Mouse (Mus musculus): ENCODE results near the gene Gnai2.

Gnai2 gene

DNA sequence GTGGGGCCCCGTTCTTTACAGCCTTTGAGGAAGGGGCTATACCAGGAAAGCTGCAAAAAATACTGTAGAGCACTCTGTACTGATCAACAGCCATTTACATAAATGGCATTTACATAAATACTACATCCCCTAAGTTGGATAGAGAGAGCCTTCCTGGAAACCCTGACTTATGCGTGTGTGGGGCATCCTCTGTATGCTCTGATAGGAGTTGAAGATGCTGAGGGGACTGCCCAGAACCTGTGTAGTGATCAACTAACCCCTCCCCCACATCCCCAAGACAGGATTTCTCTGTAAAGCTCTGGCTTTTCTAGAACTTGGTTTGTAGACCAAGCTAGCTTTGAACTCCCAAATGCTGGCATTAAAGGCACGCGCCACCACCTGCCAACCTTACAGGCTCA, 25.7 kb downstream of the Gnai2 start:
- no peak for DNase-seq (ENCODE audit: low spot score)

DNA sequence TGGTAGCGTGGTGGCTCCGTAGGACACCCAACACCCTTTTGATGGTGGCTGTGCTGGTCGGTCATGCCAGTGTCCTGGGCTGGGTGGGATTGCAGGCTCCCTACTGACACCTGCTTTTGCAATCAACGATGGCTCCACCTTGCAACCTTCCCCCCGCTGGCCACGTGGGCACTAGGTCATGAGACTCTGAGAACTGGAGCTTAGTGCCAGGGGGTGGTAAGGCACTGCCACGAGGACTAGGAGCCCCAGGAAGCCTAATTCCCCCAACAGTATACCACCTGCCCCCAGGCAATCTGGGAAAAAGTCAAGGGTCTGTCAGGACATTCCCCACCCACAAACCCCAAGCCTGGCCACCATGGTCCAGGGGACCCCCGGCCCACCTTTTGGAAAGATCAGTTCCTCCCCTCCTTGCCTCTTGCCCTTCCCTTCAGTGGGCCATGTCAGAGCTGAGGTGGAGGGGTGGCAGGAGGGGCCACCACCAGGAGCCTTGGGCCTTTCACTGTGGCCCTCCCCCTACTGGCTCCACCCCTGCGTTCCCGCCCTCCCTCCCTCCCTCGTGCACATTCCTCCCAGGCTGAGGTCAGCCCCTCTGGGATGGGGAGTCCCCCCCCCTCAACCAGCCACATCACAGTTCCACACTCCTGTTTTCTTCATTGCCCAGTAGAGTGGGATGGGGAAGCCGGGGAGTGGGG, 26.3 kb downstream of the Gnai2 start, which contains the start of gene Sema3b:
Gene Sema3b (minus strand): TSS at position 489 of the 692 bp plus-strand sequence.
- no peak for DNase-seq (ENCODE audit: low spot score)

DNA sequence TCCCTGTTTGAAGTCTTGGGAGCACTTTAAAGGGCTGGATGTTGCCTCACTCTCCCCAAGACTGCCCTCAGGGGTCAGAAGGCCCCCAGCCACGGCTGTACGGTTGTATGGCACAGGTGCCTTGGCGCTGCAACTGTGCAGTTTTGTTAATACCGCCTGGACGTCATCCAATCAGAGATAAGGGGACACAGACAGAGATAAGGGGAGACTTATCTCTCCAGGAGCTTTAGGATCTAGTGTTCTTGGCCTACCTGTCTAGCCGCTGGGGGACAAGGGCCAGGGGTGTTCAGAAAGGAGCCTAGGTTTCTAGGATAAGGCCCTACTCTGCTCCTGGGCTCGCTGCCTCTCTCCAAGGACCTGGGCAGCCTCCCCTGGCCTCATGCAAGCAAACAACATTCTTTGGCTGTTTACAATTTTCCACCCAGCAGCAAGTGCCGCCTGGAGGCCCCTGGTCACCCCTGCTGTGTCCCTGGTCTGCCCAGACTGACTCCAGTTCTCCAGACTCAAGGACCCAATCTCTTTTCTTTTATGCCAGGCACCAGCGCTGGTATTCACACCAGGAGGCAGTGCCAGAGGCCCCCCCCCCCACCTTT, 27.4 kb downstream of the Gnai2 start:
- no peak for DNase-seq (ENCODE audit: low spot score)

DNA sequence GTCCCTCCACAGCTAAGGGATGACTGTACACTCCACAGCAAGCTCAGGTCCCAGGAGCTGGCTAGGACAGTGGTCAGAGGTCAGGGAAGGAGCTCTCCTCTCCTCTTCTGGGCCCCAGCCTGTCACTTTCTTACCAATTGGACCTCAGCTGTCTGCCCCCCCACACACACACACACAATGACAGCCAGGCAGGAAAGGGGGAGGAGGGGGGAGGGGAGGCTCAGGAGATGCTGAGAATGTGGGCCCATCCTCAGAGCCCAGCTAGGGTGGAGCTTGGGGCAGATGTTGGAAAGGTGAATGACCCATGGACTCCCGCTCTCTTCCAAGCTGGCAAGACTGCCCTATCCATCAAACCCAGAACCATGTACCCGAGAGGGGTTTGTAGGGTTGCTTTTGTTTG, 28.1 kb downstream of the Gnai2 start:
- DNase-seq (ENCODE audit: low spot score), result no peak

DNA sequence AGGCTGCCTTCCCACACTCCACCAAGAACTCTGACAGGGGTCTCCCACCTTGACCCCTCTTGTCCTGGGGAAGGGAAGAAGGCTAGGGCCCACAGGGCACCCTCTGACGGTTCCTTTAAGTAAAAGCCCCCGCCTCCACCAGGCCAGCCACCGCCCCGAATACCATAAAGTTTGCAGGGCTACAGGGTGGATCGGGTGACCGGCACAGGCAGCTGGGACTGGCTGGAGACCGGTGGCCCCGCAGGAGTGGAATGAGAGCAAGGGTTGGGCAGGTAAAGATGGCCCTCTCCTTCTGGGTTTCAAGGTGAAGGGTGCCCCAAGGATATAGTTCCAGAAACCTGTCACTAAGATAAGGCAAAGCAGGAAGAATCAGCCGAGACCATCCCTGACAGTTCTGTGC, 28.6 kb downstream of the Gnai2 start:
- no peak for DNase-seq (ENCODE audit: low spot score)

DNA sequence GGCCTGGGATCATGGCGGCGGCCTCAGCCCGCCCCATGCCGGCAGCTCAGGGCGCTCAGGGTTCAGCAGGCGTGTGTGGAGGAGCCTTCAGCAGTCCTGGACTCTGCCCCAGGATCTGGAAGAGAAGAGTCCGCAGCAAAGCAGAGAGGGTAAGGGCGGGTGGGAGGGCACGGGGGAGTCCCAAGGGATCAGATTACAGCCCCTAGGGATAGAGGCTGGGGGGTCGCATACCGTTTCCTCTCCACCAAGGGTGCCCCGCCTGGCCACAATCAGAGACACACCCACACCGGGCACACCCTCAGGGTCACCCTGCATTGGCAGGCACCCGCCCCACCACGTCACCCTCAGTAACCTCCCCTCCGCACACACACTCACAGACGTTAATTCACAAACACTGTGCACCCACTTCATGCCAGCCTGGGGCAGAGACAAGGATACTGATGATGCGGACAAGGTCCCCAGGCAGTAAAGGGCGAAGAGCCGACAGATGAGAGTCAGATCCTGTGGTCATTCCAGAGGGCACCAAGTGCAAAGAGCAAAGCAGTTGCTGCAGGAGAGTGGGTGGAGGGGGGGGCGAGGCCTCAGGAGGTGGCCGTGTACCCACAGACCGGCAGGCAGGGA, 30.0 kb downstream of the Gnai2 start:
- DNase-seq (ENCODE audit: low spot score), result no peak

DNA sequence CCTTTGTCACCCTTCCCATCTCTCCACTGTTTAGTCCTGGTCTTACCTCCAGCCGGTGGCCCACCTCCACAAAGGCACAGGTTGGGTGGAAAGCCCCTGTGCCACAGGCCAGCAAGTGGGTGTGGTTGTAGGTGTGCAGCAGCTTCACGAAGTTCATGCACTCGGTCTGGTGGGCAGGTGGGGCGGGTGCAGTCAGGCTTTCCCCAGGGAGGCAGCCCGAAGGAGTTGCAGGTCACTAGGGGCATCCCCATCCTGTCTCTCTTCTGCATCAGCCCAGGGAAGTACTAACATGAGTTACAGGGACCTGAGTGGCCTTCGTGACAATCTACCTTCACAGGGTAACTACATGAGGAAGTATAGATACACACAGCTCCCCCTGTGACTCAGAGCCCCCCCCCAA, 31.9 kb downstream of the Gnai2 start:
- no peak for DNase-seq (ENCODE audit: low spot score)

DNA sequence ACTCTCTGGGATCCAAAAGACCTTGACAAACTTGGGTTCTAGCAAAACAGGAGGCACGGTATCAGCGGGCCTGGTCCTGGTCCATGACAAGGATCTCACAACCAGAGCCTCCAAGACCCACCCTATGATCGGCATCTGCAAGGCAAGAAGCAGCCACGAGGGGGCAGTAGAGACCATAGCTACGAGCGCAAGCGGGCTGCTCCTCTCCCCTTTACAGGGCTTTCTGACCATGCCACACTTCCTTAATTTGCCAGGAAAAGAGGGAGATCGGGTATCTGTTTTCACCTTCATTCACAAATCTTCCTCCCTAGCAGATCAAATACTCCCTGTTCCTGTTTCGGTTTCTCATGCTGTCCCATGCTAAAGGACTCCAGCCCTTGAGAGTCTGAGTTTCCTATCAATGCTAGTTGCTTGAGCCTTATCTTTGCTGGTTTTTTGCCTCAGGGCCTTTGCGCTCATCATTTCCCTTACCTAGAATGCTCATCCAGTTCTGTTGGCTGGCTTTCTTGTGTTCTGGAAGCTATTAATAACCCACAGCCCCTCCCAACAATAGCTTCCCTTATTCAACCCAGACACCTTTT, 33.0 kb downstream of the Gnai2 start:
- peak; percentile 95 for DNase-seq (ENCODE audit: low spot score)

DNA sequence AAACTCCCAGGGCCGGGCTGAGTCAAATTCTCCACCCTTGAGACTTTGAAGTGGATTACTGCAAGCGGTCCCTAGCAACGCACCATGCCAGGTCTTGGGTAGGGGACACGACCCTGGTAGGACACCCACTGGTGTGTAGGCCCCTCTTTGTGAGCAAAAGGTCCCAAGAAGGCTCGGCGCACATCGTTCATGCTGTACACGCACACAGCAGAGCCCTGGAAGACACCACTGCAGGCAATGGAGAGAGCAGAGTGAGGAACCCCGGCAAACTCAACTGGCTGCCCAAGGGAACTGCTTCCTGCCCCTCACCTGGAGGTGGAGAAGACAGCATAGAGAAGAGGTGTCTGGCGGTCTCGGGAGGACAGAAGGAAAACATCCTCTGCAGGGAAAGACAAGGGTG, 33.9 kb downstream of the Gnai2 start:
- DNase-seq (ENCODE audit: low spot score), result no peak

DNA sequence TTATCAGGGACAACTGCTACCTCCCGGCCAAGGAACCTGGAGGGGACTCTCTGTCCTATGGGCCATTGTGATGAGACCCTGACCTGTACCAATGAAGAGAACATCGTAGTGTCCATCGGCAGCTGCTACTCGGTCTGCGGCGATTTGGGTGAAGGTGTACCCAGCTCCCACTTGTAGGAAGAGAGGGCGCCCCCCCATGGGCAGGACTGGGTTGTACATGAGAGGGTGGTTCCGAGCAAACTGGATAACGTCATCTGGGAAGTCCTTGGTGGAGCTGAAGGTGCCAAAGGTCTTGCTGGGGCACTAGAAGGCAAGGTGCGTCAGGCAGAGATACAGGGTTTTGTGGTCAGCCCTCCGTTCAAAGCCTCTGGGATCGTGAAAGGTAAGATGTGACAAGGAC, 34.4 kb downstream of the Gnai2 start:
- DNase-seq (ENCODE audit: low spot score), result no peak

DNA sequence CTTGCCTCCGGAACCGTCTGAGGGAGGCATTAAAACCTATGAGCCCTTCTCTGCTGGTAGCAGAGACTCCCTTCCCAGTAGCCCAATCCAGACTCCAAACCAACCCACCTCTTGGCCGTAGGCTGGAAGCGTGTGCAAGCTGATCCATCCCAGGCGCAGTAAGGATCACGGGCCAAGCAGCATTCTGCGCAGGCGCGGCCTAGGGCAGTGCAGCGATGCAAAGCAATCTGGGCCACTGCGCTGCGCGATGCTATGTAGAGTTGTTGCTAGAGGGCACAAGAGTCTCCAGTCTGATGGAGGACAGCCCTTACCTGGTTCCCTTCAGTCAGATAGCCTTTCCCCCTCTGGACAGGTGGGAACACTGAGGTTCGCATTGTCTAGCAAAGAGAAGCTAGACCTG, 35.3 kb downstream of the Gnai2 start:
- DNase-seq (ENCODE audit: low spot score), result no peak

DNA sequence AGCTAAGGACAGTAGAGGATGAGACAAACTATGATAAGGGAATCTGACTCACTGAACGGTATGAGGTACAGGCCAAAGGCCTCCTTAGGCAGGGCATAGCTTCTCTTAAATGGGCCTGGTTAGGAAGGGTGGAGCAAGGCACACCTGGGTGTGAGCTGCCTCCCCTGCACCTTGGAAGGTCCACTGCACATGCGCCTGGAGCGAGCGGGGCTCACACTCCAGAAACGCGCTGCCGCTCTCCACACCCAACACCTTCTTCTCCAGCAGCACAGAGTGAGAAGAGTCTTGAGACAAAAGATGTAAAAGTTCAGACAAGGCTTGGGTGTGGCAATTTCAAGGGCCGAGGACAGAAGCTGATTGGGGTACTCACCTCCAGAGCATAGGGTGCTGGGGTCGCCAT, 35.7 kb downstream of the Gnai2 start:
- DNase-seq (ENCODE audit: low spot score), result no peak

DNA sequence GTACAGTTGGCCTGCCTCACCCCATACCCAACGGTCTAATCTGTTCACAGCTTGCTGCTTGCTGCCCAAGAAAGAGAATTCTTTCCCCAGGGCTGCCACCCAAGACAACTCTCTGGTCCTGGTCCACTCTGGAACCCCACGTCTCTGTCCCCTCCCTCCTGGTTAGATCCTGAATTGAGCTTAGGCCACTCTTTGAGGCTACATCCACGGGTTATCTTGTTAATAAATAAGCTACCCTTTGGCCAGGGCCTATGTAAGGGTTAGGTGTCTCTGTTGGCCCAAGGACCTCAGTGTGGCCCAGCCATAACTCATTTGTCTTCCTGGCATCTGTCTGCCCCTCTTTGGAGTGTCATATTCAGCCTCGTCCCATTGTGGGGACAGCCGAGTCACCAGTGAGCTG, 36.8 kb downstream of the Gnai2 start:
- DNase-seq (ENCODE audit: low spot score), result no peak

DNA sequence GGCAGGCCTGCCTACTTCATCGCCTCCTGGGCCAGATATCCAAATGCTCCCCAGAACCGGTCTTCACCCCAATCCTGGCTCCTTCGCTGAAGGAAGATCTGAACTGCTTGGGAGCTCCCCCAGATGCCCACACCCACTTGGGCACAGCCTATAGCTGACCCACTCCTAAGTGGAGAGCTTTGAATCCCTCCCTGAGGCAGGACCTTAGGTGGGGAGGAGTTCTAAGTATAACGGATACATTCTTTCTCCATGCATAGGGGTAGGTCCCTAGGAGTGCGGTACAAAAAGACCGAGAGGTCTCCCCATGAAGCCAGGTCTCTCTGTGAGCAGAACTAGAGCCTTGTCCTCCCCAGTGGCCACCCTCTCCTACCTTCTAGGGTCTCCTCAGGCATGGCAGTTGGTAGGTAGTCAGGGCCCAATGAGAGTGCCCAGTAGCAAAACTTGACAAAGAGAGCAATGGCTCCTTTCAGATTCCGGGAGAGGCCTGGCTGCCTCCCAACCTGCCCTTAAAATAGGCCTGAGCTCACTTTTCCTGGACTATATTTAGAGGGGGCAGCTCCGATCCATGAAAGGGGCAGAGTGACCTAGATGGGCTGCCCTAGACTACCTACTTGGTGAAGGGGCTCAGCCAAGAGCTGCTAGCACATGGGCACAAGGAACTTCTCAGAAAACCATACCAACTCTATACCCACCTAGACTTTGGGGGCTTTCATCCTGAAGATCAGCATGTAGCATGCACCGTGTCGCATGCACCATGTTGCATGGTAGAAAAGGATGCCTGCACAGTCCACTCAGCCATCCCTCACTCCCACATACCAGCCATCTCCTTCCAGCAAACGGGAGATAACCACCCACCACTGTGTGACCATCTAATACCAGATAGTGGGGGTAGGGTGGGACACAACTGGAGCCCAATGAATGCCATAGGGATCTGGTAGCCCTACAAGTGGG, 38.3 kb downstream of the Gnai2 start:
- DNase-seq (ENCODE audit: low spot score), result no peak

DNA sequence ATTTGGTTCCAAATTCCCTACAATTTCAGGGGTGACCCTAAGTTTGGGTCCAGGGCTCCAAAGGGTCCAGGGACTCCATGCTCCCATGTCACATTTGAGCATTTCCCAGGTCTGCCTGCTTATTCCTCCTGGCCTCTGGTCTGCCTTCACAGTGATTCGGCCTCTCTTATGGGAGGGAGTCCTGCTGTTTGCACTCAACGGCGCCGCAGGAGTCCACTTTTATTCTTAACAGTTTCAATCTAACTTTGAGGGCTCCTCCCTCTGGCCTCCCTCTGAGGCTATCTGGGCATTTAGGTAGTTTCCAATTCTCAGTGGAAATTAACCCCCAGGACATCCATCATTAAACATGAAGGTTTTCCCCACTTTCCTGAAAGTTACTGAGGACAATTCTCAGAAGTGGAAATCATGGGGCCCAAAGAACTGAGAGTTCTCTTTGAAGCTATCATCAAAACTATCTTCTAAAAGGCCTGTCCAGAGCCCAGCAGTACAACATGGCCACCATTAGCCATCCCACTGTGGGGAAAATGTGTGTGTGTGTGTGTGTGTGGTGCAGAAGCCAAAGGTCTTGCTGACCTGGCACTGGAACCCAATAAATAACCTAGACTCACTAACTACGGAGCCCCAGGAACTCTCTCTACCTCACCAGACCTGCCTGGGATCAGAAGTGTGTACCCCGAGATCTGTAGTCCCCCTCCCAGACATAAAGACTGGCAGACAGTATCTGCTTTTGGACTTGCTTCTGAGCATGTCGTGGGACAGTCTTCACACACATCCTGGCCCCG, 40.7 kb downstream of the Gnai2 start:
- no peak for DNase-seq (ENCODE audit: low spot score)

DNA sequence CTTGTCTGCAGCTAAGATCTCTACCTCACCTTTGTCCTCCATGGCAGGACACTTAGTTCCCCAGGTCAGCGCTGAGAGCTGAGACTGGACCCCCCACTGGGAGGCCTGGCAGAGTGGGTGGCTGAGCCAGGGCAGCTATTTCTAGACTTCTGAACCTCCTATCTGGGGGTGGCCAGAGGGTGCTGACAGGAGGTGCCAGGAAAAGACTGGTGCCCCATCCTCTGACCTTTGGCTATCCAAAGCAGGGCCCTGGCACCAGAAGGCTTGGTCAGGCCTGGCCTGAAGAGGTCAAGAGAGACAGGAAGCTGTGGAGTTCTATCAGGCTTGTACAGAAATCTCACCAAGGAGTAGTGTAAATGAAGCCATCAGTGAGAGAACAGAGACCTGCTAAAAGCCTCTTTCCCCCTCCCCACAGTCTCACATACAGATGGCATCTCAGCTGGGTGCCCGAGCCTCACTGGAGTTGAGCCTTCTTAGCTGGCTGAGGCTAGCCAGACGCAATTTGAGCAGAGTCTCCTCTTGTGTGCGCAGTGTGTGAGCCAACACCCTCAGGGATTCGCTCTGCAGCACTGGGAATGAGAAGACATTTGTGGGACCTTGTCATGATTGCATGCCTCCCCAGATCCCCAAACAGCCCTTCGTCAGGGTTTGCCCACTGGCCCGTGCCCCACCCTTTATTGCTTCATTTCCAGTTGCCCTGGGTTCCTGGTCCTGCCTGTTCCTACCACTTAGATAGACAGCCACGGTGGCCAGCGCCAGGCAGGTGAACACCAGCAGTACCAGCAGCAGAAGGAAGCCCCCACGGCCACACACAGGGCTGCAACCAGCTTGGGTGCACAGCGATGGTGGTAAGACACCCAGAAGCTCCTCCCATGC, 41.8 kb downstream of the Gnai2 start:
- DNase-seq (ENCODE audit: low spot score), result no peak

DNA sequence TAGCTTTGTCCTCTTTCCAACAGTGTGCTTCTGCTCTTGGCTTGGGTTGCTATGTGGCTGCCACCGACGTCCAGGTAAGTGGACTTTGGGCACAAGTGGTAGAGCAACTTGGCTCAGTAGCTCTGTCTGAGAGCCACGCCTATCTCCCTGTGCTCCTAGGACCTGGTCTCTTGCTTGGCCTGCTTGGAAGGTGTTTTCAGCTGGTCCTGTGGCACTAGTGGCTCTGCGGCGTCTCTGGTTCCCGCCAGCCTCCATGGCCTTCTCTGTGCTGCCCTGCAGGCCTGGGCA, 44.5 kb downstream of the Gnai2 start:
- DNase-seq (ENCODE audit: low spot score), result no peak

DNA sequence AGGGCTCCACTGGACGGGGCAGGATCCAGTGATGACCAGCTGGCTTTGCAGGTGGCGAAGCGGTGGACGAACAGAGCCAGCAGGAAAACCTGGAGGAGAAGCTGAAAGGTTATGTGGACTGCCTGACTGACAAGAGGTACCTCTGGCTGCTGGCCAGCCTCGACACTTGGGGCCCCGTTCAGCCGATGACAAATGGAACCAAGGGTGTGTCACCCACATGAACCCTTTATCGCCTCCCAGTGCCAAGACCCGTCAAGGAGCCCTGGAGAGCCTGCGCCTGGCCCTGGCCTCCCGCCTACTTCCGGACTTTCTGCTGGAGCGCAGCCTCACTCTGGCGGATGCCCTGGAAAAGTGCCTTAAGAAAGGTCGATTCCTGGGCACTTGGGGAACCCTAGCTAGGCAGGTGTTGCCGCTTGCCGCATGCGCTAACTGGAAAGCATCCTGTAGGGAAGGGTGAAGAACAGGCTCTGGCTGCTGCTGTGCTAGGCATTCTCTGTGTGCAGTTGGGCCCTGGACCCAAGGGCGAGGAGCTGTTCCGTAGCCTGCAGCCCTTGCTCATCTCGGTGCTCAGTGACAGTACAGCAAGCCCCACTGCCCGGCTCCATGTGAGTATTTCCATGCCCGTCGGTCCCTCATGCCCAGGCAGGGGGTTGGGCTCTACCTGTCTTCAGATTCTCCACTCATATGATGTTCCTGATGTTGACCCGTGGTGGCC, 45.0 kb downstream of the Gnai2 start:
- DNase-seq (ENCODE audit: low spot score), result no peak

DNA sequence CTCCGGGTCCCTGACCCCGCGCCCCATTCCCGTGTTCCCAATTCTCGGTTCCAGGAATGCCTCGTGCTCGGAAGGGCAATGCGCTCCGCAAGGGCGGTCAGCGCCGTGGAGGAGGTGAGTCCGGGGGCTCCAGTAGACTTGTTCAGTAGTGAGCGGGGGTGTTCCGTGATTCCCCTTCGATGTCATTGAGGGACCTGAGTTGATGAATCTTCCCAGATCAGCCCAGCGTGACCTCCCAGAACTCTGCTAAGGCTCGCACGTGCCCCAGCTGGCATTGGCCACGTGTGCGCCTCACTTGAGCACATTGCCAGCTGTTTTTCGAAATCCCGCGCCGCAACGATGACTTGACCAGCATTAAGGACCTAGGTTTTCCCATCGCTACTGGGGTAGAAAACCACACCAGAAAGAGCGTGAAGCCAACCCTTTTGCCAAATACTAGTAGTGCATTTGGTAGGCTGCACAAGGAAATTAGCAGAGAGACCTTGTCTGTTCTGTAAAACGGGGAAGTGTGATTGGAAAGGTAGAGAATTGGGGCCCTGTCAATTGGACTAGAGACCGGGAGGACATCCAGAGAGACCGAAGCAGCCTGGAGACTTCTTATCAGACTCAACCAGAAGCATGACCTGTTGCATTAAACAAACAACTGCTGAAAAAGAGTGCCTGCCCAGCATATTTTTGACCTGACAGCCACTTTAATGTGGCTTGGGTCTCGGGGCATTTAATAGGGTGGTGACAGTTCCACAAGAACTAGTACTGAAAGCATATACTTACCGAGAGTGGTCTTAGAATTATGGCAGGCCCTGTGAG, 47.1 kb downstream of the Gnai2 start:
- peak; percentile 71 for DNase-seq (ENCODE audit: low spot score)
